Mouse (Mus musculus) neural tube, embryonic 15.5 days (tissue): ENCODE data around the gene Tspan18. TPM values are rescaled to one million over a fixed set of nuclear protein-coding genes. Genes with fewer than 3 reads are reported as not detected.

Experiments used
- ATAC-seq: fragments of 200-750 bp; cut with Nextera tagmentation; 2 replicates; pipeline ENCODE4 v1.8.0; 2017; ENCODE audit warnings: mild to moderate bottlenecking, moderate TSS enrichment, moderate library complexity; ENCODE audit not compliant: low FRiP score
- H3K27ac ChIP-seq: fragments of 300-500 bp; sonication (generic); replicated peaks from 2 replicates; pipeline ENCODE4 v1.5.1; 2015; ENCODE audit warnings: mild to moderate bottlenecking, inconsistent platforms
- H3K27me3 ChIP-seq: fragments of 300-500 bp; sonication (generic); replicated peaks from 2 replicates; pipeline ENCODE4 v1.6.1; 2015; ENCODE audit warnings: inconsistent platforms
- H3K36me3 ChIP-seq: fragments of 300-500 bp; sonication (generic); 2 replicates; pipeline ENCODE4 v1.6.1; 2015; ENCODE audit warnings: inconsistent platforms
- H3K4me1 ChIP-seq: fragments of 300-500 bp; sonication (generic); 2 replicates; pipeline ENCODE4 v1.6.1; 2015; ENCODE audit warnings: inconsistent platforms
- H3K4me2 ChIP-seq: fragments of 300-500 bp; sonication (generic); 2 replicates; pipeline ENCODE4 v1.6.1; 2015; ENCODE audit warnings: inconsistent platforms, mild to moderate bottlenecking, moderate library complexity
- H3K4me3 ChIP-seq: fragments of 300-500 bp; sonication (generic); replicated peaks from 2 replicates; pipeline ENCODE4 v1.5.1; 2015; ENCODE audit warnings: mild to moderate bottlenecking, inconsistent platforms
- H3K9ac ChIP-seq: fragments of 300-500 bp; sonication (generic); replicated peaks from 2 replicates; pipeline ENCODE4 v1.6.1; 2015; ENCODE audit warnings: mild to moderate bottlenecking, inconsistent platforms
- H3K9me3 ChIP-seq: fragments of 300-500 bp; sonication (generic); replicated peaks from 2 replicates; pipeline ENCODE4 v1.6.1; 2016; ENCODE audit warnings: inconsistent platforms
- WGBS: fragments of 180-500 bp; shearing (Covaris S2); methylation state at CpG from one replicate; pipeline ENCODE4 v1.1.7; 2015; ENCODE audit warnings: mixed read lengths; 5-methylcytosine and 5-hydroxymethylcytosine counted together
- polyA plus RNA-seq: library from polyadenylated mRNA; unstranded; fragments of >200 nt; fragmentation: Nextera tagmentation; extraction: Ambion mirVana; gene quantifications from 2 replicates; pipeline ENCODE4 v1.2.1, GENCODE M21; 2015

The Tspan18 gene
- polyA plus RNA-seq, 1 experiment from 2014 or later = 22.0 TPM

DNA sequence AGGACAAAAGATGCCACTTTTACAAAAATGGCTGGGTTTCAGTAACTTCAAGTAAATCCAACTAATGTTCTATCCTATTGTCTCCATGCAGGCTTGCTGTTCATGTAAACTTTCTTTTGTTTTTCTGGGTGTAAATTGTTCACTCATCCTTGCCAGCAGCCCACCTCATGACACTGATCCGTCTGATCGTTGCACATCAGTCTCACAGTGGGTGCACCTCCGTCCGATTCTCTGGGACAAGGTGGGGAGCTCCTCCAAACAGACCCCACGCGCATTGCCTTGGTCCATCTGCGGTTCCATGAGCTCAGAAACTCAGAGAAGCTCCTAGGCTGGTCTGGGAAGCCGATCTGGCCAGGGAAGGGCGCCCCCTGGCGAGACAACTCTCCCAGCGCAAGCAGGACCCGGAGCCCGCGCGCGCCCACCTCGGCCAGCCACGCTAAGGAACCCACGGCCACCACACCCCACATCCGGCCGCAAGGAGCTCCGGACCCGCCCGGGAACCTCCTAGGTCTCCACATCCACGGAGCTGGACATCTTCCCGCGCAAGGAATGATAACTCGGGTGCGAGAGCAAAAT, 976 bp downstream of the Tspan18 start:
- WGBS = 1% methylated on average over 29 of the region's 29 CpGs
- peak overlapping the region; percentile 82 for H3K4me3 ChIP-seq
- peak overlapping the region; percentile 98 for H3K4me2 ChIP-seq
- peak overlapping the region; percentile 81 for H3K27ac ChIP-seq
- H3K27me3 ChIP-seq = no peaks in the 10 kb centered on the region
- H3K9me3 ChIP-seq = no peaks in the 10 kb centered on the region
- H3K9ac ChIP-seq = peak overlapping the region; percentile 80
- peaks cover 58% of the 10 kb centered on the region for H3K4me1 ChIP-seq
- no peaks in the 10 kb centered on the region for H3K36me3 ChIP-seq
- ATAC-seq = peak; percentile 84

DNA sequence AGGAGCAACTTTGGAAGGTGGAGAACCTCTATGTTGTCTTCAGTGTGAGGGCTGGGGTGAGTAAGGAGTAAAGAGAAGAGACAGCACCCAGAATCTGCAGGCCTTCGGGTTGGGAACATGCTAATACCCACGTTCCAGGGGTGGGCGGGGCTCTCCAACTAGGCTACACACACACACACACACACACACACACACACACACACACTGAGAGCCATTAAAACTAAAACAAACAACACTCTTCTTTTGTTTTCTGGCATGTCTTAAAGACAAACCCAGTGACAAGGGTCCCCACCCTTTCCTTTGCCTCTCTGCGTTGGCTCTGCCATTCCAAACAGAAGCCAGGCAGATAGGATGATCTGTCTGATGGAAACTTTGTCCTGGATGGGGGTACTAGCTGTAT, 2.0 kb downstream of the Tspan18 start:
- peaks cover 68% of the 10 kb centered on the region for H3K4me1 ChIP-seq
- no peaks in the 10 kb centered on the region for H3K27me3 ChIP-seq
- H3K27ac ChIP-seq = no peak overlapping the region; the same call in 1 of the 2 replicates
- peak overlapping the region; percentile 82 for H3K4me3 ChIP-seq
- peak overlapping the region; percentile 98 for H3K4me2 ChIP-seq
- 50% methylated on average over 4 of the region's 4 CpGs for whole genome bisulfite sequencing
- no peaks in the 10 kb centered on the region for H3K9me3 ChIP-seq
- no peak for ATAC-seq
- H3K9ac ChIP-seq = no peak overlapping the region
- H3K36me3 ChIP-seq = no peaks in the 10 kb centered on the region

DNA sequence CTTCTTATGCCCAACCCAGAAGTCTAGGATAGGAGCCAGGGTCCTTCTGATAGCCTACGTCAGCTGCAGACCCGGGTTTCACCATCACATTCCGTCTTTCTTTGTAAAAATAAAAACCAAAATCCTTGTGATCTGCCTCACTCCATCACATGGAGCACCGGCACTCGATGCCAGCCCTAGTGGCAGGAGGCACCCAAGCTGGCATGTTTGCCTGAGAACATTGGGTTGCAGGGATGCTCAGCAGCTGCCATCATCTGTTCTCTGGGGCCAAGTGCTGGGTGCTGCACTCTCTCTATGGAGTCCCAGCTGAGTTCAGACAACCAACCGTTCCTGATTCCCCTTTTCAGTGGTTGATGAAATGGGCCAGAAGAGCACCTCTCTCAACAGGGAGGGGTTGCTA, 3.2 kb downstream of the Tspan18 start:
- ATAC-seq = no peak
- Histone ChIP-seq H3K4me3 (no peak overlapping the region; the same call in 1 of the 2 replicates), H3K9ac (no peak overlapping the region; the same call in 1 of the 2 replicates), H3K27ac (no peak overlapping the region), H3K36me3 (no peaks in the 10 kb centered on the region), H3K4me1 (peaks cover 78% of the 10 kb centered on the region), H3K9me3 (no peaks in the 10 kb centered on the region), H3K4me2 (peak overlapping the region; percentile 98), H3K27me3 (no peaks in the 10 kb centered on the region)
- 73% methylated on average over 6 of the region's 6 CpGs for WGBS

DNA sequence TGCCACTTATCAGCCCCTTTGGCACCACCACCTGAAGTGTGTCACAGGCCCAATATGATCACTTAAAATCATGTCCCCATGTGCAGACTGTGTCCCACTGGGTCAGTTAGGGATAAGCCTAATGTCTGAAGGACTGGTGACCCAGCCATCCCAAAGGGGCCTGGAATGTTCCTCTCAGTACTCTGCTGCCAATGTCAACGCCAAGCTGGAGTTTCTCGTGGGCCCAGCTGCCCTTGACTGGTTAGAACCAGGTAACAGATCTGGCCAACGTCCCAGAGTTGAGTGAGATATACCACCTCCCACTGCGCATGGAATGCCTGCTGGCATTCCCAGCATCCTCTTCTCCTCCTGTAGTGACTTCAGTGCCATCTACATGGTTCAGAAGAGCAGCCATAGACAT, 5.2 kb downstream of the Tspan18 start:
- H3K36me3 ChIP-seq = no peaks in the 10 kb centered on the region
- H3K4me1 ChIP-seq = peaks cover 87% of the 10 kb centered on the region
- H3K27me3 ChIP-seq = no peaks in the 10 kb centered on the region
- H3K4me3 ChIP-seq = no peak overlapping the region
- no peak overlapping the region for H3K27ac ChIP-seq
- 81% methylated on average over 4 of the region's 4 CpGs for WGBS
- H3K9ac ChIP-seq = no peak overlapping the region
- no peaks in the 10 kb centered on the region for H3K9me3 ChIP-seq
- no peak overlapping the region for H3K4me2 ChIP-seq
- no peak for ATAC-seq

DNA sequence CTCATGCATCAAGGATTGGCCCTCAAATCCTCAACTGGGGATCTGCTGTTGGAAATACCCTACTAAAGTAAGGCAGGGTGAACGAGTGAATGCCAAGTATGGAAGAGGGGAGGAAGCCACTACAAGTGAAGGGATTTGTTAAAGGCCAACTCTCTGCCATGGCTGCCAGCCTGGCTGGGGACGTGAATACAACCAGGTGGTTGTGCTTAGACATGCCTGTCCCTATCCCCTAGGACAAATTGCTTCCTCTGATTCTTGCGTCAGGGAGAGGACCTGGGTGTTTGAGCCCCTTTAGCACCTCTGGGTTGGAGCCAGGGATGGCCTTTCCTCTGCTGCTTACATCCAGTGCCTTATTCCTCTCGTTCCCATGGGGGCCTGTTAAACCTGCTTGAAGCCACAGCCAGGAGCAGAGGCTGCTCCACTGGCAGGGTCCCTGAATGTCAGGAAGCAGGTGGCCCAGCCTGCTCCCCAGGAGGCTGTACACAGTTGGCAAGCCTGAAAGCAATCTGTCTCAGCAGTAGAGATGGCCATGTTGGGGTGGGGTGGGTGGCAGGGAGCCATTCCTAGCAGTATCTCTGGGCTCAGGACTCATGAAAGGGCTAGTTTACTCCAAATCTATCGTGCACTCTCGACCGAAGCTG, 6.3 kb downstream of the Tspan18 start:
- Histone ChIP-seq H3K4me3 (no peak overlapping the region), H3K4me1 (peaks cover 83% of the 10 kb centered on the region), H3K9ac (no peak overlapping the region), H3K36me3 (no peaks in the 10 kb centered on the region), H3K27ac (peak overlapping the region; percentile 45; the same call in 1 of the 2 replicates), H3K4me2 (no peak overlapping the region), H3K27me3 (no peaks in the 10 kb centered on the region), H3K9me3 (no peaks in the 10 kb centered on the region)
- ATAC-seq = 0 out of 2 replicates have a peak, but pooled peaks have one; percentile 13
- 41% methylated on average over 7 of the region's 7 CpGs for WGBS

DNA sequence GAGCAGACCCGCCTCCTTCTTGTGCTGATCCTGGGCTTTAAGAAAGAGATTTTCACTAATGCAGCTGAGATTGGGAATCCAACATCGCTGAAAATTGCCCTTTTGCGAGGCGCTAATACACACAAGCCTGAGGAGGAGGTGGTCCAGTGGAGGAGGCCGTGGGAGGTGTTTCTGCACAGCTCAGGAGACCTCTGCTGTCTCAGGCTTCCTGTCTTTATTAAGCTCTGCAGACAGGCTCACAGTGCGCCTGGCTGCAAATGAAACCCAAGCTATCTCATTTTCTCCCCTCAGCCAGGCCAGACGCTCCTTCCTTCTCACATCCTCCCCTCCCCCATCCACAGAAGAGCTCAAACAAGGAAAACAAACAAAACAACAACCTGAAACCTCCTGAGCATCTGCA, 9.6 kb downstream of the Tspan18 start:
- peak overlapping the region; percentile 23; the same call in 1 of the 2 replicates for H3K9ac ChIP-seq
- no peaks in the 10 kb centered on the region for H3K9me3 ChIP-seq
- H3K27ac ChIP-seq = peak overlapping the region; percentile 18; the same call in 1 of the 2 replicates
- ATAC-seq = no peak
- peaks cover 76% of the 10 kb centered on the region for H3K4me1 ChIP-seq
- no peak overlapping the region for H3K4me2 ChIP-seq
- no peaks in the 10 kb centered on the region for H3K36me3 ChIP-seq
- H3K27me3 ChIP-seq = no peaks in the 10 kb centered on the region
- no peak overlapping the region for H3K4me3 ChIP-seq
- 46% methylated on average over 7 of the region's 7 CpGs for WGBS

DNA sequence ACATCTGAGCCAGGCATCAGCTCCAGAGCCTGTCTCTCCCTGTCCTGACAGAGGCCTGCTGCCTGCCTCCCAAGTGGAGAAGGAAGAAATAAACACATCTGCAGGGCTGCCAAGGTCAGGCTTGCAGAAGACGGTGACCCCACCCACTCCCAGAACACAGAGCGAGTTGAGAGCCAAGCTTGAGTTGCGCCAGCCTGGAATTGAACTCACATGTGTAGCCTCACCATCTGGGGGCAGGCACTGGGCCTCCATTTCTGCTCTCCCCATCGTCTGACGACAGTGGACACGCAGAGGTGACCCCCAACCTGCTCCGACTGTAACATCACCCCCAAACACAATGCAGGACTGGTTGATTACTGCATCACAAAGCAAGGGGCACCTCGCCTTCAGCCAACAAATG, 12.4 kb downstream of the Tspan18 start:
- WGBS = 64% methylated on average over 8 of the region's 8 CpGs
- peaks cover 76% of the 10 kb centered on the region for H3K4me1 ChIP-seq
- ATAC-seq = no peak

DNA sequence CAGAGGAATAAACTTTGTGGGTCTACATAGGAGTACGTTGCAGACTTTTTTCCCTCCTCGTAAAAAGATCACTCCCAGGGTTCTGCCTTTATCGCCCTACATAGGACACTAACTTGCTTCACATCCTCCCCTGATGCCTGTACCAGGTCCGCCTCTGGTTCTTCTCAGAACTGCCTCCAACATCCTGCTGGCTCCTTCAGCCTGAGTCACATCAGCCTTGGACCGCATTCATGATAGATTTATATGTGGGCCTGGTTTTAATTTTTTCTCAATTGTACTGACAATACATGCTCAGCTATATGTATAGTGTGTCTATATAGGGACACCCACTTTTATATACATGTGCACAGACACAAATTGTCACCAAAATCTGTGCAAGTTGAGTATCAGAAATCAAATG, 14.0 kb downstream of the Tspan18 start:
- peaks cover 73% of the 10 kb centered on the region for H3K4me1 ChIP-seq
- 65% methylated on average over 5 of the region's 5 CpGs for WGBS
- ATAC-seq = no peak

More for the DNA sequence above, 12.4 kb downstream of the Tspan18 start:
- H3K9me3 ChIP-seq = no peaks in the 10 kb centered on the region
- 0 out of 2 replicates have a peak overlapping the region, but pooled peaks have one; percentile 13 for H3K27ac ChIP-seq
- H3K9ac ChIP-seq = no peak overlapping the region
- H3K4me3 ChIP-seq = no peak overlapping the region
- H3K27me3 ChIP-seq = no peaks in the 10 kb centered on the region
- no peaks in the 10 kb centered on the region for H3K36me3 ChIP-seq
- H3K4me2 ChIP-seq = no peak overlapping the region

DNA sequence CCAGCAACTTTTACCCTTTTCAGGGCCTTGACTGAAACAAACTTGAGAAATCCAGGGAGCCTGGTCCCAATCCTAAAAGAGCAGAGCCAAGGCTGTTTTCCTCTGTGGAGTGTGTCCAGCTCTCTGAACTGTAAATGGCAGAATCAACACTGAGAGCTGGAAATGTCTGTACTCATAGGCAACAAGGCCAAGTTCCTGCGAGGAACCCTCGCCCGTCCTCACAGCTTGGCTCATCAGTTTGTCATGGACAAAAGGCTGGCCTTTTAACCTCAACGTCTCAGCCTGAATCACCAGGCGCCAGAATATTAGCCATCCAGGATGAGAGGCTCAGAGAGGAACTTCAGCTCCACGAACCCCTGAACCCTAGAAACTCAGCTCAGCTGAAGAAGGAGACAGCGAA, 14.7 kb downstream of the Tspan18 start:
- H3K27me3 ChIP-seq = no peaks in the 10 kb centered on the region
- H3K4me2 ChIP-seq = no peak overlapping the region
- no peak for ATAC-seq
- H3K9ac ChIP-seq = no peak overlapping the region
- no peak overlapping the region for H3K4me3 ChIP-seq
- H3K27ac ChIP-seq = peak overlapping the region; percentile 34; the same call in 1 of the 2 replicates
- peaks cover 72% of the 10 kb centered on the region for H3K4me1 ChIP-seq
- H3K36me3 ChIP-seq = no peaks in the 10 kb centered on the region
- H3K9me3 ChIP-seq = no peaks in the 10 kb centered on the region
- WGBS = 24% methylated on average over 7 of the region's 7 CpGs

More for the DNA sequence above, 14.0 kb downstream of the Tspan18 start:
- H3K4me3 ChIP-seq = no peak overlapping the region
- no peaks in the 10 kb centered on the region for H3K27me3 ChIP-seq
- H3K9ac ChIP-seq = no peak overlapping the region
- no peak overlapping the region for H3K27ac ChIP-seq
- no peaks in the 10 kb centered on the region for H3K9me3 ChIP-seq
- no peak overlapping the region for H3K4me2 ChIP-seq
- no peaks in the 10 kb centered on the region for H3K36me3 ChIP-seq

DNA sequence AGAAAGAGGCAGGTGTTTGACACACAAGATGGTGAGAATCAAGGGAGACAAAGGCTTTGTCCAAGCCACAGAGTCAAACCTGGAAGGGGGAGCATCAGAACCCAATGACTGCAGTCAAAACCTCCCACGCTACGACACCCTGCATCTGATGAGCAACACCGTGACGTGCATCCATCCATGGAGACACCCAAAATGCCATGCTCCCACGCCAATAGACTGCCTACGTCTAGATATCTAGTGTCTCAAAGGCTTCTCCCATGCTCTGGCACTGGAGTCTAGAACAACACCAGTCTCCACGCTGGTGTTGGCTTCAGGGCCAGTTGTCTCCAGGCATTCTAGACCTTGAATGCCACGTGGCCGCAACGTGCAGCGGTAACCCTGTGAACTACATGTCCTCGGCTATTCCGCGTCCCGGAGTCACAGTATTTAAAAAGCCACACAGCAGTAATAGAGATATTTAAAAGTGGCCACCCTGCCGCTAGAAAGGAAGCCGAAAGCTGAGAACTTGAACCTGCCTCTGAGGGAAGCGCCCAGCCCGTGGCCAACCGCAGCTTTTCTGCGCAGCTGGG, 15.4 kb downstream of the Tspan18 start:
- Histone ChIP-seq H3K27ac (peak overlapping the region; percentile 34; the same call in 1 of the 2 replicates), H3K4me3 (no peak overlapping the region), H3K4me2 (no peak overlapping the region), H3K9me3 (no peaks in the 10 kb centered on the region), H3K9ac (no peak overlapping the region), H3K4me1 (peaks cover 73% of the 10 kb centered on the region), H3K36me3 (no peaks in the 10 kb centered on the region), H3K27me3 (no peaks in the 10 kb centered on the region)
- 48% methylated on average over 21 of the region's 21 CpGs for WGBS
- no peak for ATAC-seq

DNA sequence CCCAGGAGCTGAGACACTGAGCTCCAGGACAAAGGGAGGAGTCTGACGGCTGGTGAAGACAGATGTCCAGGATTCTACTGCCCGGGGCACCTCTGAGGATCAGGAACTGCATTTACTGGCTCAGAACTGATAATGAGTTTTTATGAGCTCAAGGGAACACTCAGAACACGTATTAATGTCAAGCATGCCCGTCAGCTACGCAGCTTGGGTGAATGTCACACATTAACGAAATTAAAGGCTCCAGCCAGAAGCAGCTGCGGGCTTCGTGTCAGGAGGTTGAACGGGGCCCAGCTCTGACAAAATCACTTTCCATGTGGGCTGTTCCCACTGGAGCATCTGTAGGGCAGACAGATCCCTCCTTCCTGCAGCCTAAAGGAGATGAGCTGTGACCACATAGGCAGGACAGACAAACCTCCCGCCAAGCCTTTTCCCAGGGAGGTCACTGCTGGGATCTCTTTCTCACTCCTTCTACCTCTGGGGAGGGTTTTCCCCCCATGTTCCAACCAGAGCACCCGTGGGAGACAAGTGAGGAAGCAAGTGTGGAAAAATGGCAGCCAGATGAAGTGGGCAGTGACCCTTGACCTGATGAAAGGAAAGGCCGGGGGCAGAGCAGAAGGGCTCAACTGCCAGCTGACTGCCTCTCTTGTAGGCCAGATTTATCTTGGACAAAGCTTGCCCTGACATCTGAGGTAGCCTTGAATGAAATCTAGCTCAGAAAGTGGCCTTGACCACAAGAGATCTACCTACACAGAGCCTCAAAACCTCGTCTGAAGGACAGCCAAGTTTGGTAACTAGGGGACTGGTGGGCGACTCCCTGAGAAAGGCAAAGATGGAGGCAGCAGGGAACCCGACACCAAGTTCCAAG, 20.3 kb downstream of the Tspan18 start:
- Histone ChIP-seq H3K4me3 (no peak overlapping the region), H3K9me3 (no peaks in the 10 kb centered on the region), H3K4me2 (no peak overlapping the region), H3K36me3 (no peaks in the 10 kb centered on the region; the same call in 1 of the 2 replicates), H3K4me1 (peaks cover 62% of the 10 kb centered on the region), H3K27me3 (no peaks in the 10 kb centered on the region), H3K27ac (peak overlapping the region; percentile 57), H3K9ac (no peak overlapping the region)
- ATAC-seq = no peak
- 20% methylated on average over 15 of the region's 15 CpGs for WGBS
